Mouse (Mus musculus) embryonic facial prominence, embryonic 12.5 days (tissue): ENCODE results near the gene Gm7138. TPM values are rescaled to one million over a fixed set of nuclear protein-coding genes. Genes with fewer than 3 reads are reported as not detected.
"Not testable (repeated sequence)": the region's sequence is repeated elsewhere in the genome, so short reads cannot be mapped to it uniquely, and the experiment has no call there.

Source experiments
- ATAC-seq: fragments of 200-750 bp; cut with Nextera tagmentation; 2 replicates; pipeline ENCODE4 v1.8.0; 2017; ENCODE audit not compliant: insufficient number of reproducible peaks, insufficient read depth, low FRiP score, low TSS enrichment
- H3K27ac ChIP-seq: fragments of 300-500 bp; sonication (generic); 2 replicates; pipeline ENCODE4 v1.5.1; 2016; ENCODE audit warnings: mild to moderate bottlenecking
- H3K27me3 ChIP-seq: fragments of 300-500 bp; sonication (generic); 2 replicates; pipeline ENCODE4 v1.6.1; 2016; ENCODE audit warnings: mild to moderate bottlenecking, moderate library complexity
- H3K36me3 ChIP-seq: fragments of 300-500 bp; sonication (generic); 2 replicates; pipeline ENCODE4 v1.6.1; 2016; ENCODE audit warnings: mild to moderate bottlenecking
- H3K4me1 ChIP-seq: fragments of 300-500 bp; sonication (generic); 2 replicates; pipeline ENCODE4 v1.6.1; 2016
- H3K4me2 ChIP-seq: fragments of 300-500 bp; sonication (generic); replicated peaks from 2 replicates; pipeline ENCODE4 v1.6.1; 2016; ENCODE audit warnings: mild to moderate bottlenecking, moderate library complexity
- H3K4me3 ChIP-seq: fragments of 300-500 bp; sonication (generic); 2 replicates; pipeline ENCODE4 v1.5.1; 2016; ENCODE audit warnings: mild to moderate bottlenecking
- H3K9ac ChIP-seq: fragments of 300-500 bp; sonication (generic); 2 replicates; pipeline ENCODE4 v1.6.1; 2016; ENCODE audit warnings: mild to moderate bottlenecking, moderate library complexity
- H3K9me3 ChIP-seq: fragments of 300-500 bp; sonication (generic); 2 replicates; pipeline ENCODE4 v1.6.1; 2016; ENCODE audit warnings: mild to moderate bottlenecking, moderate library complexity
- WGBS: fragments of 180-500 bp; shearing (Covaris S2); methylation state at CpG from one replicate; pipeline ENCODE4 v1.1.7; 2016; 5-methylcytosine and 5-hydroxymethylcytosine counted together
- polyA plus RNA-seq: library from polyadenylated mRNA; unstranded; fragments of >200 nt; fragmentation: Nextera tagmentation; extraction: Ambion mirVana; gene quantifications from 2 replicates; pipeline ENCODE4 v1.2.1, GENCODE M21; 2016

Gene Gm7138
- polyA plus RNA-seq = not detected in 2 replicates

GRCm38 (mm10) chr10:77776844-77777243 lies at the start of gene Gm7138:
Gene Gm7138 (minus strand): TSS chr10:77776944.
- not testable (repeated sequence) for H3K27ac ChIP-seq, H3K4me3 ChIP-seq, ATAC-seq, H3K9me3 ChIP-seq, H3K36me3 ChIP-seq, H3K4me2 ChIP-seq, H3K27me3 ChIP-seq, H3K4me1 ChIP-seq, H3K9ac ChIP-seq
- WGBS = 67% methylated on average over 1 of the region's 1 CpGs

DNA sequence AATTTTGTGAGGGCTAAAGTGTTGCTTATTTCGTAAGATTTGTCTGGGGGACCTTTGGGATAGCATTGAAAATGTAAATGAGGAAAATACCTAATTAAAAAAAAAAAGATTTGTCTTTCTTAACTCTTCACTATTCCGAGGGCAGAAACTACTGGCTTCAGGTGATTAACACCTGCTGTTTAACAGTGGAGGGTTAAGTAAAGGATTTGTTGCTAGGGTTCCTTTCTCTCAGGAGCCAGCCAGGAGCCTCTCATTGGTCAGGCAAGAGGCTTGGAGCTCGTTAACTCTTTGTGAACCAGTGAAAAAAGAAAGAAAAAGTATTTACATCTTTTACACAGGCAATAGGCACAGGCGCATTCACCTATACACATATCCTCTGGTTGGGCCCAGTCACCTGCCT lies 42.5 kb upstream of the Gm7138 start:
- ATAC-seq = no peak
- Histone ChIP-seq H3K9me3 (no peaks in the 10 kb centered on the region), H3K36me3 (no peaks in the 10 kb centered on the region), H3K9ac (no peak overlapping the region), H3K4me1 (no peaks in the 10 kb centered on the region), H3K4me3 (no peak overlapping the region), H3K27ac (no peak overlapping the region), H3K27me3 (no peaks in the 10 kb centered on the region), H3K4me2 (no peak overlapping the region)
- WGBS = 29% methylated on average over 4 of the region's 4 CpGs

DNA sequence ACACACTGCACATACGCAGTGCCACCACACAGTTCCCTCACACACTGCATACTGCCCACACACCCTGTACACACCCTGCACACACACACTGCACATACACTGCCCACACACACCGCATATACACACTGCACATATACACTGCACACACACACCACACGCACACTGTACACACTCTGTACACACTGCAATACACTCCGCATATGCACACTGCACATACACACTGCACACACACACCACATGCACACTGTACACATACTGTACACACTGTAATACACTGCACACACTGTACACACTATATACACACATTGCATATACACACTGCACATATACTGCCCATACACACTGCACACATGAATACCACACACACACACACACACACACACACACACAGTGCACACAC lies 41.8 kb upstream of the Gm7138 start:
- Histone ChIP-seq H3K9me3 (no peaks in the 10 kb centered on the region), H3K4me2 (no peak overlapping the region), H3K27ac (no peak overlapping the region), H3K4me3 (no peak overlapping the region), H3K27me3 (no peaks in the 10 kb centered on the region), H3K9ac (no peak overlapping the region), H3K4me1 (no peaks in the 10 kb centered on the region), H3K36me3 (no peaks in the 10 kb centered on the region)
- 95% methylated on average over 4 of the region's 4 CpGs for WGBS
- peak; percentile 56; the same call in 1 of the 2 replicates for ATAC-seq

GRCm38 (mm10) chr10:77815514-77815913 lies 38.8 kb upstream of the Gm7138 start:
- 39% methylated on average over 5 of the region's 5 CpGs for WGBS
- H3K27ac ChIP-seq = no peak overlapping the region
- H3K4me1 ChIP-seq = no peaks in the 10 kb centered on the region
- H3K9me3 ChIP-seq = no peaks in the 10 kb centered on the region
- no peak overlapping the region for H3K9ac ChIP-seq
- H3K4me2 ChIP-seq = no peak overlapping the region
- no peak for ATAC-seq
- H3K36me3 ChIP-seq = no peaks in the 10 kb centered on the region
- H3K27me3 ChIP-seq = no peaks in the 10 kb centered on the region
- no peak overlapping the region for H3K4me3 ChIP-seq

- Histone ChIP-seq H3K27me3 (no peaks in the 10 kb centered on the region), H3K27ac (no peak within 1 kb of the TSS), H3K36me3 (no peaks in the 10 kb centered on the region), H3K9ac (no peak within 1 kb of the TSS), H3K4me2 (no peak within 1 kb of the TSS), H3K4me3 (no peak within 1 kb of the TSS), H3K9me3 (no peaks in the 10 kb centered on the region), H3K4me1 (no peaks in the 10 kb centered on the region)
- ATAC-seq = no peak
- 55% methylated on average over 4 of the region's 4 CpGs for WGBS
Observed at GRCm38 (mm10) chr10:77814382-77814781, 37.6 kb upstream of the Gm7138 start, which contains the start of gene Gm2696. Gene Gm2696 (plus strand): TSS chr10:77814682.

DNA sequence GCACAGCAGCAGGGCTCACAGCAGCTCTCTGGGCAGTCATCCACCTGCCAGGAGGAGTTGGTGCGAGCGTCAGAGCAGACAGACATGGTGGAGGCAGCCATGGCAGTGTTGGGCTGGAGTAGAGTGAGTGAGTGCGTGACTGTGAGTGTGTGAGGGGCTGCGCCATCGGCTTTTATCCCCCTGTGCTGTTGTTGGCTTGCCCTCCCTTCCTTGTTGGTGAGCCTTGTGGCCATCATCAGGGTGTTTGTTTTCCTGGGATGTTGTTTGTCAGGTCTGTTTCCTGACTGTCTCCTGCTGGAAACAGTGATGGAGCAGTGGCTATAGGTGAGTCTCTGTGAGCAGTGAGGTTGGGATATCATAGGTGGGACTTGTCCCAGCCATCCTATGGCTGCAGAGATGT lies 35.0 kb upstream of the Gm7138 start, which contains the start of gene Gm9507:
Gene Gm9507, minus strand, starts transcription at position 101 of the 400 bp plus-strand sequence.
- Histone ChIP-seq H3K9ac (no peak within 1 kb of the TSS), H3K4me1 (no peaks in the 10 kb centered on the region), H3K27ac (no peak within 1 kb of the TSS), H3K4me3 (no peak within 1 kb of the TSS), H3K9me3 (no peaks in the 10 kb centered on the region; the same call in 1 of the 2 replicates), H3K27me3 (no peaks in the 10 kb centered on the region), H3K36me3 (no peaks in the 10 kb centered on the region), H3K4me2 (no peak within 1 kb of the TSS)
- 77% methylated on average over 5 of the region's 5 CpGs for WGBS
- no peak for ATAC-seq

- H3K9ac ChIP-seq = no peak overlapping the region
- H3K4me2 ChIP-seq = no peak overlapping the region
- WGBS = 75% methylated on average over 3 of the region's 3 CpGs
- no peak overlapping the region for H3K4me3 ChIP-seq
- H3K27me3 ChIP-seq = no peaks in the 10 kb centered on the region
- ATAC-seq = no peak
- H3K9me3 ChIP-seq = no peaks in the 10 kb centered on the region; the same call in 1 of the 2 replicates
- H3K36me3 ChIP-seq = no peaks in the 10 kb centered on the region
- H3K4me1 ChIP-seq = no peaks in the 10 kb centered on the region
- no peak overlapping the region for H3K27ac ChIP-seq
Observed at GRCm38 (mm10) chr10:77804095-77804494, 27.4 kb upstream of the Gm7138 start.

DNA sequence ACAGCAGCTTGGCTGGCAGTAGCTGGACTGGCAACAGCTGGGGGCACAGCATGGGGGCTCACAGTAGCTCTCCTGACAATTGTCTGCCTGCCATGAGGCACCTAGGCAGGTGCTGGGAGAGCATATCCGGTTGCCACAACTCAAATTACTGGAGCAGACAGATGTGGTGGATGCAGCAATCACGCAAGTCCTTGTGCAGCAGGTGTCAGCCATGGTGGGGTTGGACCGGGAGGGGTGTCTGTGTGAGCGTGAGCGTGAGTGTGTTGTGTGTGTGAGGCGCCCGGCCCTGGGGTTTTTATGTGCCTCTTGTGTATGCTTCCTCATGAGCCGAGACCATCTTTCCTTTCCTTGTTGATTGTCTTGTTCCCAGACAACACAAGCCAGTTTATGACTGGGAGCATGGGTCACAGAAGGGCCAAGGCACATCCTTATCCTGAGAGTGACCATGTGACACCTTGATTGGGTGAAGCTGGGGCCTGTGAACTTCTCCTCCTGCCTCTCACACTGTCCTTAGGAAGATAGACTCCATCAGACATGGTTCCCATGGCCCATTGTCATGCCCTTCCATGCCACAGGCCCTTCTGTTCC lies 22.3 kb upstream of the Gm7138 start, which contains the start of gene Gm19668:
Gene Gm19668, minus strand, starts transcription at position 213 of the 588 bp plus-strand sequence.
- Histone ChIP-seq H3K9me3 (no peaks in the 10 kb centered on the region), H3K4me2 (no peak within 1 kb of the TSS), H3K9ac (no peak within 1 kb of the TSS), H3K27ac (no peak within 1 kb of the TSS), H3K4me1 (no peaks in the 10 kb centered on the region; the same call in 1 of the 2 replicates), H3K27me3 (no peaks in the 10 kb centered on the region), H3K36me3 (no peaks in the 10 kb centered on the region), H3K4me3 (no peak within 1 kb of the TSS)
- no peak for ATAC-seq
- WGBS = 63% methylated on average over 8 of the region's 8 CpGs

DNA sequence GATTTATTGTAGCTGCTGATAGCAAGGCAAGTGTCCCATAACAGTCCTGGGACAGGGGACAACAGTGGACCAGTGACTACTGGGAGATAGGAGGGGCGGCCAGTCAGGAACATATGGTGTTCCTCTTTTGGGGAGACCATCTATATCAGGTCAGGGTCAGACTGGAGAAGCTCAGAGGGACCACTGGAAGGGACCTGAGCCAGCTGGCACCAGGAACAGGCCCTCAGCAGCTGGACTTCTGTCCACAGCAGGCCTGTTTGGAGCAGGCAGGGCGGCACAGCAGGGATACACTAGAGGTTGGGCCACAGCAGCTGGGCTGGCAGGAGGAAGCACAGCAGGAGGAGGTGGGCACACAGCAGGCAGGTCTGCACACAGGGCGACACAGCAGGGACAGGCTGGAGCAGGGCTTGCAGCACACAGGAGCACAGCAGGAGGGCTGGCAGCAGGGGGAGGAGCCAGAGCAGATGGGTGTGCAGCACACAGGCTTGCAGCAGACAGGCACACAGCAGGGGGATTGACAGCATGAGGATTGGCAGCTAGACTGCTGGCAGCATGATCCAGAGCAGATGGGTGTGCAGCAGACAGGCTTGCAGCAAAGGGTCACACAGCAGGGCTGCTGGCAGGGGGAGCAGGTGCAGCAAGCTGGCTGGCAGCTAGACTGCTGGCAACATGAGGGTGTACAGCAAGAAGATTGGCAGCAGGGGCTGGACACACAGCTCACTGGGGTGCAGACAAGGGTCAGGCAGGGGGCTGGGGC lies 21.6 kb upstream of the Gm7138 start:
- not testable (repeated sequence) for H3K9me3 ChIP-seq, H3K36me3 ChIP-seq, H3K4me3 ChIP-seq, H3K4me2 ChIP-seq, H3K4me1 ChIP-seq, H3K9ac ChIP-seq, H3K27me3 ChIP-seq, ATAC-seq, H3K27ac ChIP-seq
- WGBS = 40% methylated on average over 3 of the region's 3 CpGs

DNA sequence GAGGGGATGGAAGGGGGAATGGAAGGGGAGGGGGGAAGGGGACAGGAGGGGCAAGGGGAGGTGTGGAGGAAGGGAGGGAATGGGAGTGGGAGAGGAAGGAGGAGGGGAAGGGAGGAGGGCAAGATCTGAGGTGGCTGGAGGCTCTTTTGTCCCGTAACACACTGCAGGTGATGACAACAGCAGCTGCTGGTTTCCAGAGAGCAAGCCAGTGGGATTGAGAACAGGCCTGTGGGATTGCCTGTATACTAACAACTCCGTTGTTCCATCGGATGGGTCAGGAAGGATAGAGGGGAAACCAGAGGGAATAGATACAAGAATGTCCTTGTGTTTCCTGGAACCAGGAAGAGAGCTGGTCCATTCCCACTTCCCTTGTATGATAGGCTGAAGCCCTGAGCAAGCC lies 20.9 kb upstream of the Gm7138 start:
- Histone ChIP-seq H3K36me3 (no peaks in the 10 kb centered on the region), H3K9me3 (no peaks in the 10 kb centered on the region), H3K4me3 (no peak overlapping the region), H3K9ac (no peak overlapping the region), H3K27ac (no peak overlapping the region), H3K27me3 (no peaks in the 10 kb centered on the region), H3K4me1 (no peaks in the 10 kb centered on the region; the same call in 1 of the 2 replicates), H3K4me2 (no peak overlapping the region)
- WGBS = 10% methylated on average over 3 of the region's 3 CpGs
- ATAC-seq = no peak

DNA sequence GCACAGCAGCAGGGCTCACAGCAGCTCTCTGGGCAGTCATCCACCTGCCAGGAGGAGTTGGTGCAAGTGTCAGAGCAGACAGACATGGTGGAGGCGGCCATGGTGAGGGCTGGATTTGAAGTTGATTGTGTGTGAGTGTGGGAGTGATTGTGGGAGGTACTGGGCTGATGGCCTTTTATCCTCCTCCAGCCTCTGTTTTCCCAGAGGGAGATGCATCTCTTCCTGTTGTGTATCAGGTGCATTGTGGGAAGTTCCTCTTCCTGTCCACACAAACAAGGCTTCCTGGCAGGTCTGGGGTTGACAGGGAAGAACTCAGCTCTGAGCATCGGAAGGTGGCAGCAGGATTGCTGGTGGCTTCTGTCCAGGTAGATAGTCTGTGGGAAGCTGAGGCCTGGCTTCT lies 18.2 kb upstream of the Gm7138 start, which contains the start of gene Gm9639:
Gene Gm9639, minus strand, starts transcription at position 101 of the 400 bp plus-strand sequence.
- Histone ChIP-seq H3K36me3 (no peaks in the 10 kb centered on the region), H3K4me3 (no peak within 1 kb of the TSS), H3K27me3 (no peaks in the 10 kb centered on the region), H3K27ac (no peak within 1 kb of the TSS), H3K4me1 (no peaks in the 10 kb centered on the region; the same call in 1 of the 2 replicates), H3K9ac (no peak within 1 kb of the TSS), H3K9me3 (no peaks in the 10 kb centered on the region), H3K4me2 (no peak within 1 kb of the TSS)
- ATAC-seq = no peak
- 44% methylated on average over 2 of the region's 2 CpGs for WGBS

DNA sequence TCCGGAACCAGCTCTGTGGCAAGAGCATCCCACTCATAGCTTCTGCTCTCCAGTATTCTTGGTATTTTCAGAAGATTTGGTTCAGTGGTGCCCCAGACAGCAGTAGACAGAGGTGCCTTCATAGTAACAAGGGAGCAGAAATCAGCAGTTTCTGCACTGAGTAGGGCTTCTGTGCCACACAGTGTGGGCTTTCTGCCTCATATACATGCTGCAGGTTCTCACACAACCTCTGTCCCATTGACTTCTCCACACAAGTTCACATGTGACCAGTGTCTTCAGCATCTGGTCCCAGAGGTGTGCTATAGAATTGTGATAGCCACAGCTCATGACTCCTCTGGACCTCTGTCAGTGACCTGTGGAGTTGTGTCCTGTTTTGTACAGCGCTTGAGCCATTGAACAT lies 11.9 kb upstream of the Gm7138 start:
- Histone ChIP-seq H3K9me3 (no peaks in the 10 kb centered on the region), H3K27ac (no peak overlapping the region), H3K36me3 (no peaks in the 10 kb centered on the region), H3K9ac (no peak overlapping the region), H3K27me3 (no peaks in the 10 kb centered on the region), H3K4me1 (no peaks in the 10 kb centered on the region), H3K4me2 (no peak overlapping the region), H3K4me3 (no peak overlapping the region)
- no peak for ATAC-seq
- 83% methylated on average over 2 of the region's 2 CpGs for WGBS
